Mouse (Mus musculus) hindbrain, embryonic 16.5 days (tissue): ENCODE data around the gene Amt. TPM values are rescaled to one million over a fixed set of nuclear protein-coding genes. Genes with fewer than 3 reads are reported as not detected.

ENCODE experiments used
- ATAC-seq: fragments of 200-750 bp; cut with Nextera tagmentation; 2 replicates; pipeline ENCODE4 v1.8.0; 2017; ENCODE audit warnings: moderate TSS enrichment, moderate library complexity
- H3K27ac ChIP-seq: fragments of 300-500 bp; sonication (generic); 2 replicates; pipeline ENCODE4 v1.5.1; 2014; ENCODE audit warnings: low read depth, mild to moderate bottlenecking, control low read depth, low read length, moderate library complexity
- H3K27me3 ChIP-seq: fragments of 300-500 bp; sonication (generic); replicated peaks from 2 replicates; pipeline ENCODE4 v1.6.1; 2014; ENCODE audit warnings: low read length; ENCODE audit not compliant: control insufficient read depth, insufficient read depth
- H3K36me3 ChIP-seq: fragments of 300-500 bp; sonication (generic); 2 replicates; pipeline ENCODE4 v1.6.1; 2014; ENCODE audit warnings: mild to moderate bottlenecking, low read length, moderate library complexity, mixed read lengths; ENCODE audit not compliant: control insufficient read depth, insufficient read depth
- H3K4me1 ChIP-seq: fragments of 300-500 bp; sonication (generic); 2 replicates; pipeline ENCODE4 v1.6.1; 2014; ENCODE audit warnings: low read depth, low read length; ENCODE audit not compliant: control insufficient read depth, insufficient read depth
- H3K4me2 ChIP-seq: fragments of 300-500 bp; sonication (generic); 2 replicates; pipeline ENCODE4 v1.6.1; 2014; ENCODE audit warnings: mild to moderate bottlenecking, low read length, control low read depth, moderate library complexity
- H3K4me3 ChIP-seq: fragments of 300-500 bp; sonication (generic); 2 replicates; pipeline ENCODE4 v1.5.1; 2014; ENCODE audit warnings: mild to moderate bottlenecking, low read length, control low read depth, moderate library complexity
- H3K9ac ChIP-seq: fragments of 300-500 bp; sonication (generic); 2 replicates; pipeline ENCODE4 v1.6.1; 2014; ENCODE audit warnings: low read depth, mild to moderate bottlenecking, control low read depth, low read length, moderate library complexity
- H3K9me3 ChIP-seq: fragments of 300-500 bp; sonication (generic); 2 replicates; pipeline ENCODE4 v1.6.1; 2014; ENCODE audit warnings: mild to moderate bottlenecking, low read length, moderate library complexity; ENCODE audit not compliant: control insufficient read depth
- WGBS: fragments of 180-500 bp; shearing (Covaris S2); extraction: QIAGEN DNeasy Blood & Tissue Kit; methylation state at CpG from one replicate; pipeline ENCODE4 v1.1.7; 2014; 5-methylcytosine and 5-hydroxymethylcytosine counted together
- polyA plus RNA-seq: library from polyadenylated mRNA; unstranded; fragments of >200 nt; fragmentation: Nextera tagmentation; extraction: Ambion mirVana; gene quantifications from 2 replicates; pipeline ENCODE4 v1.2.1, GENCODE M21; 2015

The Amt gene
- polyA plus RNA-seq, result 23.3 and 26.3 TPM in 2 replicates

GRCm38 (mm10) chr9:108296453-108297355 lies at the start of gene Amt:
Gene Amt, plus strand, starts transcription at chr9:108296853.
- no peaks in the 10 kb centered on the region for H3K27me3 ChIP-seq
- ATAC-seq, result peak; percentile 78
- peaks cover 14% of the 10 kb centered on the region for H3K36me3 ChIP-seq
- H3K9ac ChIP-seq, result peak within 1 kb of the TSS; percentile 38; the same call in 1 of the 2 replicates
- peak within 1 kb of the TSS; percentile 29 for H3K4me2 ChIP-seq
- no peaks in the 10 kb centered on the region for H3K9me3 ChIP-seq
- H3K27ac ChIP-seq, result no peak within 1 kb of the TSS
- H3K4me1 ChIP-seq, result no peaks in the 10 kb centered on the region
- peak within 1 kb of the TSS; percentile 26; the same call in 1 of the 2 replicates for H3K4me3 ChIP-seq
- 22% methylated on average over 18 of the region's 18 CpGs for WGBS

- Histone ChIP-seq H3K9me3 (no peaks in the 10 kb centered on the region), H3K27me3 (no peaks in the 10 kb centered on the region), H3K9ac (no peak overlapping the region), H3K27ac (no peak overlapping the region), H3K4me2 (no peak overlapping the region), H3K36me3 (peaks cover 12% of the 10 kb centered on the region), H3K4me3 (no peak overlapping the region), H3K4me1 (no peaks in the 10 kb centered on the region)
- no peak for ATAC-seq
- WGBS, result 55% methylated on average over 5 of the region's 5 CpGs
Measured at GRCm38 (mm10) chr9:108248957-108249356, 47.7 kb upstream of the Amt start.

GRCm38 (mm10) chr9:108251877-108252276 lies 44.8 kb upstream of the Amt start:
- Histone ChIP-seq H3K9me3 (no peaks in the 10 kb centered on the region), H3K27ac (no peak overlapping the region), H3K4me2 (no peak overlapping the region), H3K9ac (no peak overlapping the region), H3K27me3 (no peaks in the 10 kb centered on the region), H3K4me1 (no peaks in the 10 kb centered on the region), H3K36me3 (peaks cover 12% of the 10 kb centered on the region), H3K4me3 (no peak overlapping the region)
- WGBS, result 96% methylated on average over 6 of the region's 6 CpGs
- no peak for ATAC-seq

- Histone ChIP-seq H3K4me2 (no peak overlapping the region), H3K4me1 (no peaks in the 10 kb centered on the region), H3K27me3 (no peaks in the 10 kb centered on the region), H3K27ac (no peak overlapping the region), H3K9ac (no peak overlapping the region), H3K4me3 (no peak overlapping the region), H3K36me3 (peaks cover 12% of the 10 kb centered on the region), H3K9me3 (no peaks in the 10 kb centered on the region)
- ATAC-seq, result no peak
- WGBS, result 96% methylated on average over 7 of the region's 7 CpGs
Measured at GRCm38 (mm10) chr9:108252766-108253165, 43.9 kb upstream of the Amt start.

- Histone ChIP-seq H3K4me2 (no peak overlapping the region), H3K9me3 (no peaks in the 10 kb centered on the region), H3K9ac (no peak overlapping the region), H3K36me3 (no peaks in the 10 kb centered on the region), H3K27me3 (no peaks in the 10 kb centered on the region), H3K27ac (no peak overlapping the region), H3K4me3 (no peak overlapping the region), H3K4me1 (peaks cover 20% of the 10 kb centered on the region)
- WGBS, result 90% methylated on average over 4 of the region's 4 CpGs
- ATAC-seq, result no peak
Measured at GRCm38 (mm10) chr9:108260526-108260925, 36.1 kb upstream of the Amt start.

GRCm38 (mm10) chr9:108261865-108262264 lies 34.8 kb upstream of the Amt start:
- 79% methylated on average over 7 of the region's 7 CpGs for WGBS
- no peaks in the 10 kb centered on the region for H3K27me3 ChIP-seq
- H3K9ac ChIP-seq, result peak overlapping the region; percentile 27
- no peak overlapping the region for H3K27ac ChIP-seq
- no peaks in the 10 kb centered on the region for H3K36me3 ChIP-seq
- ATAC-seq, result no peak
- peak overlapping the region; percentile 84 for H3K4me2 ChIP-seq
- peaks cover 20% of the 10 kb centered on the region for H3K4me1 ChIP-seq
- H3K4me3 ChIP-seq, result peak overlapping the region; percentile 98
- no peaks in the 10 kb centered on the region for H3K9me3 ChIP-seq

- peak overlapping the region; percentile 95; the same call in 1 of the 2 replicates for H3K27ac ChIP-seq
- peaks cover 20% of the 10 kb centered on the region for H3K4me1 ChIP-seq
- peak overlapping the region; percentile 98 for H3K4me3 ChIP-seq
- no peaks in the 10 kb centered on the region for H3K9me3 ChIP-seq
- no peaks in the 10 kb centered on the region for H3K36me3 ChIP-seq
- no peak for ATAC-seq
- 39% methylated on average over 11 of the region's 11 CpGs for WGBS
- peak overlapping the region; percentile 84 for H3K4me2 ChIP-seq
- H3K27me3 ChIP-seq, result no peaks in the 10 kb centered on the region
- peak overlapping the region; percentile 94 for H3K9ac ChIP-seq
Measured at GRCm38 (mm10) chr9:108262494-108263049, 34.1 kb upstream of the Amt start.

GRCm38 (mm10) chr9:108263131-108263681 lies 33.4 kb upstream of the Amt start:
- Histone ChIP-seq H3K36me3 (no peaks in the 10 kb centered on the region), H3K4me3 (peak overlapping the region; percentile 98), H3K27me3 (no peaks in the 10 kb centered on the region), H3K9me3 (no peaks in the 10 kb centered on the region), H3K9ac (peak overlapping the region; percentile 94), H3K4me1 (peaks cover 20% of the 10 kb centered on the region), H3K4me2 (peak overlapping the region; percentile 84), H3K27ac (peak overlapping the region; percentile 95)
- peak; percentile 62 for ATAC-seq
- under 1% methylated on average over 52 of the region's 62 CpGs for WGBS

GRCm38 (mm10) chr9:108263690-108264190 lies 32.9 kb upstream of the Amt start, which contains the start of gene Dag1:
Gene Dag1, minus strand, starts transcription at chr9:108263958.
- Histone ChIP-seq H3K27me3 (no peaks in the 10 kb centered on the region), H3K4me2 (peak within 1 kb of the TSS; percentile 84), H3K36me3 (no peaks in the 10 kb centered on the region), H3K9ac (peak within 1 kb of the TSS; percentile 94), H3K9me3 (no peaks in the 10 kb centered on the region), H3K4me1 (peaks cover 20% of the 10 kb centered on the region), H3K27ac (peak within 1 kb of the TSS; percentile 95), H3K4me3 (peak within 1 kb of the TSS; percentile 98)
- WGBS, result 1% methylated on average over 31 of the region's 71 CpGs
- peak; percentile 99 for ATAC-seq
